In the genomic region with DNA sequence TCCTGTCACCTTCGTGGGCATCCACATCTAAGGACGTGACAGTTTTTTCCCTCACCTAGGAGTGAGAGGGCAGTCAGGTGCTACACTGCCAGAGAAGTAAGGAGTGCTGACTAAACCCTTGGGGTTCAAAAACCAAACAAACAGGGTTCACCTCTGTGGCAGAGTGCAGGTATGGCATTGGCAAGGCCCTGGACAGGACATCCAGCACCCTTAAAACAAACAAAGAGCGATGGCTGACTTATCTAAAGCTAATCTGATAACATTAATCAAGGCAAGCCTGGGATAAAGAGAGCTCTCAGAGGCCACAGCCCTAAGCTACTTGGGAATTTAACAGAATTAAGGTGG, we compare ENCODE assay signal across 17 mouse cellular contexts.
"Had no signal": no experiment of that assay in that cellular context is flagged by ENCODE, and none has a peak within 500 bp of the region (broad histone marks: within the 10 kb centered on the region; RNA-seq: fewer than 3 reads in every experiment).

No protein-coding gene starts in this region.

- H3K4me2 ChIP-seq: intestine, embryonic 15.5 days; kidney, embryonic 15.5 days; limb, embryonic 12.5 days; limb, embryonic 15.5 days; midbrain, embryonic 11.5 days had no signal

- H3K36me3 ChIP-seq: intestine, embryonic 15.5 days; kidney, embryonic 15.5 days; limb, embryonic 12.5 days; limb, embryonic 15.5 days had no signal

- H3K27ac ChIP-seq: intestine, embryonic 15.5 days; left cerebral cortex, adult 2 months; limb, embryonic 12.5 days; limb, embryonic 15.5 days; liver, embryonic 14.5 days had no signal

- H3K4me3 ChIP-seq: intestine, embryonic 15.5 days; kidney, embryonic 15.5 days; left cerebral cortex, adult 2 months; limb, embryonic 12.5 days; limb, embryonic 15.5 days had no signal

- H3K4me1 ChIP-seq: intestine, embryonic 15.5 days had no signal

- ATAC-seq: intestine, embryonic 15.5 days had no signal

- H3K27me3 ChIP-seq: intestine, embryonic 15.5 days; kidney, embryonic 15.5 days; limb, embryonic 12.5 days; limb, embryonic 15.5 days had no signal

- H3K9me3 ChIP-seq: intestine, embryonic 15.5 days; kidney, embryonic 15.5 days; limb, embryonic 15.5 days had no signal

- DNase-seq: kidney, adult 11 months; kidney, adult 8-10 months; kidney, postnatal 10 days; kidney, postnatal 36 days; layer of hippocampus, postnatal 36 days; left cerebral cortex, postnatal 4 days; midbrain, embryonic 14.5 days; thymus, adult 2 months; thymus, postnatal 14 days; thymus, postnatal 4 days had no signal

- H3K9ac ChIP-seq: intestine, embryonic 15.5 days; kidney, embryonic 15.5 days; limb, embryonic 12.5 days; limb, embryonic 15.5 days; liver, embryonic 14.5 days had no signal
